Mouse (Mus musculus): Measurements from ENCODE around the gene Ankrd12.
A peak's percentile ranks its signal among the peaks of the same experiment; 100 is the strongest.
"Not testable (repeated sequence)": the region's sequence is repeated elsewhere in the genome, so short reads cannot be mapped to it uniquely, and the experiment has no call there.

Ankrd12 gene

DNA sequence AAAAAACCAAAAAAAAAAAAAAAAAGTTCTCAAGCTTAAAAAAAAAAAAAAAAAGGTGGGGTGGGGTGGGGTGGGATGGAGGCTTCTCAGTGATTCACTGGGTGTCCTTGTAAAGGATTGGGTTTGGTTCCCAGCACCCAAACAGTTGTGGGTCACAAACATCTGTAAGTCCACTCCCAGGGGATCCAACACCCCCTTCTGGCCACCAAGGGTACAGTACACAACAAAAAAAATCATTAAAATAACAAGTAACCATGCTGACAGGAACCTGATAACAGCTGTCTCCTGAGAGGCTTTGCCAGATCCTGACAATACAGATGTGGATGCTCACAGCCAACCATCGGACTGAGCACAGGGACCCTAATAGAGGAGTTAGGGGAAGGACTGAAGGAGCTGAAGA is 7.6 kb upstream of the Ankrd12 start:
- DNase-seq (ENCODE audit: low read depth, low spot score), result no peak

- no peak for DNase-seq (ENCODE audit: low read depth, low spot score)
Measured at GRCm38 (mm10) chr17:66077437-66077850, 555 bp upstream of the Ankrd12 start.

- DNase-seq (ENCODE audit: low read depth, low spot score), result peak; percentile 69
Measured at GRCm38 (mm10) chr17:66076174-66076927, 538 bp downstream of the Ankrd12 start.

DNA sequence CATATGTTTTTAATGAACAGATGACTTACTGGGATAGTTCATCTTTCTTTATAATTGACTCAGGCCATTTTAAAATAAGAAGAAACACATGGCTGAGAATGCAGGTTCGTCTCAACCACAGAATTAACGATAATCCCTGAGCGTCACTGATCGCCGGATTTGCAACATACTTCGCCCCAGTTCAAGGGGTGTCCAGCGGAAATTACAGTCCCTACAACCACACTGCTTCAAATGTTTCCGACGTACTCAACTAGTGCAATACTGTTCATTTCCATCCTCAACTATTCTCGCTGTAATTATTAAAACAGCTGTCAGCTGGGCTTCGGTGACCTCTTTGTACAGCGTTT is 1.1 kb downstream of the Ankrd12 start:
- DNase-seq (ENCODE audit: low read depth, low spot score), result no peak

DNA sequence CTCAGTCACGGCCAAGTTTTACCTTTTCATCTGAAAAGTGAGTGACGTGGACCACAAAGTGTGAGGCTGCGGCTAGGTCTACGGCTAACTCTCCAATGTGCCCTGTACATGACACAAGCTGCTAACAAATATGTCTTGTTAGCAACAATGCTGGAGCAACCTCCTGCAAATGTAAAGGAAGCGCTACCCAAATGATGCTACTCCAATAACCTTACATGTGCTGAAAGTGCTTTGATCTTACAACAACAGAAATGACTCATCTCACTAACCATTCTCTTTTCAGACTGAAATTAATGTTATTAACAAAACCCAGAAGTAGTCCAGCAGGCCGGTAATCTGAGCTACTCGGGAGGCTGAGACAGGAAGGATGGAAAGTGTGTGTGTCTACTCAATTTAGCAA is 2.9 kb downstream of the Ankrd12 start:
- DNase-seq (ENCODE audit: low read depth, low spot score), result peak; percentile 59

- DNase-seq (ENCODE audit: low read depth, low spot score), result not testable (repeated sequence)
Measured at GRCm38 (mm10) chr17:66069036-66069435, 7.9 kb downstream of the Ankrd12 start.

- no peak for DNase-seq (ENCODE audit: low read depth, low spot score)
Measured at GRCm38 (mm10) chr17:66065115-66065514, 11.8 kb downstream of the Ankrd12 start.

DNA sequence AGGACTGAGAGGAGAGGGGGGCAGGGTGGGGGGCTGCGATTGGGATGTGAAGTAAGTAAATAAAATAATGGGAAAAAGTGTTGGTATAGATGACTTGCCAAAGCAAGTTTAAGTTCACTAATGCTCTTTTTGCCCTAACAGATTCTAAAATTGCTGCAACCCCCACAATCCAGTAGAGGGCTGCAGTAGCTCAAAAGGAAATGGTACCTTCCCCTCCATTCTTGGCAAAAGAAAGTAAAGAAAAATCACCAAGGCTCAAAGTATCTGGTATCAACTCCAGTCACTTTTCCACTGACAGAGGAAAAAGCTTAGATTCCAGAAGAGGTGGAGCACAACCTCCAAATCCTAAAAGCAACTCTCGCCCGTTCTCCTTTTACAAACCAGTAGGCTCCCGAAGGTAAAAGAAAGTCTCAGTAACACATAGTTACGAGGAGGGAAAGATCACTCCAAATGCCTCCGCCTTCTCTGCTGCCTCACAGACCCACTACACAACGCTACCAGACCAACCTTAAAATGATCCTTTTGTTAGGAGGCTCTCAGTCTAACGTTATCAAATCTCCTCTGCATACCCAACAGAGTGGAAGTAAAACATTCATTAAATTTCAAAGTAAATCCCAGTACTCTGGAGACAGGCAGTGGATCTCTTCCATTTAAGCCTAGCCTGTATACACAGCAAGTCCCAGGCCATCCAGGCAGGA is 15.5 kb downstream of the Ankrd12 start:
- DNase-seq (ENCODE audit: low read depth, low spot score), result peak; percentile 38

- DNase-seq (ENCODE audit: low read depth, low spot score), result no peak
Measured at GRCm38 (mm10) chr17:66058160-66058559, 18.7 kb downstream of the Ankrd12 start.

GRCm38 (mm10) chr17:66057145-66057544 is 19.7 kb downstream of the Ankrd12 start:
- no peak for DNase-seq (ENCODE audit: low read depth, low spot score)

GRCm38 (mm10) chr17:66053349-66053748 is 23.5 kb downstream of the Ankrd12 start:
- DNase-seq (ENCODE audit: low read depth, low spot score), result no peak

DNA sequence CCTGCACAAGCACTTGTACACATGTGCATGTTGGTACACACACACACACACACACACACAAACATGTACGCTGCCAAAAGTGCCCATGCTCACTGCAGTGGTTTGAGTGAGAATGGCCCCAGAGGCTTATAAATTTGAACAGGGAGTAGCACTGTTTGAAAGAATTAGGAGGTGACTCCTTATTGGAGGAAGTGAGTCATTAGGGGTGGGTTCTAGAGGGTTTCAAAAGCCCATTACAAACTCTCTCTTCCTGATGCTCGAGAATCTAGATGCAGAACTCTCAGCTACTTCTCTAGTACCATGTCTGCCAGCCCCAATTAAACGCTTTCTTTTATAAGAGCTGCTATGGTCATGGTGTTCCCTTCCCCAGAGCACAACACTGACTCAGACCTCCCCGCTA is 28.1 kb downstream of the Ankrd12 start:
- DNase-seq (ENCODE audit: low read depth, low spot score), result no peak

- no peak for DNase-seq (ENCODE audit: low read depth, low spot score)
Measured at GRCm38 (mm10) chr17:66048199-66048598, 28.7 kb downstream of the Ankrd12 start.

DNA sequence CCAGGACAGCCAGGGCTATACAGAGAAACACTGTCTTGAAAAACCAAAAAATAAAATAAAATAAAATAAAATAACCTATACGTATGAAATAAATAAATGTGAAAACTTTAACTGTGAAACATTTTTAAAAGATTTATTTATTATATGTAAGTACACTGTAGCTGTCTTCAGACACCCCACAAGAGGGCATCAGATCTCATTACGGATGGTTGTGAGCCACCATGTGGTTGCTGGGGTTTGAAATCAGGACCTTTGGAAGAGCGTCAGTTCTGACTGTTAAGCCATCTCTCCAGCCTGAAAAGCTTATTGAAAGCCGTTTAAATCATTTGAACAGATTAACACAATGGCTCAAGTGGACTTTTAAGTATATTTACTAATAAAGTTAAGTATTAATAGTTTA is 33.2 kb downstream of the Ankrd12 start:
- peak; percentile 18 for DNase-seq (ENCODE audit: low read depth, low spot score)

DNA sequence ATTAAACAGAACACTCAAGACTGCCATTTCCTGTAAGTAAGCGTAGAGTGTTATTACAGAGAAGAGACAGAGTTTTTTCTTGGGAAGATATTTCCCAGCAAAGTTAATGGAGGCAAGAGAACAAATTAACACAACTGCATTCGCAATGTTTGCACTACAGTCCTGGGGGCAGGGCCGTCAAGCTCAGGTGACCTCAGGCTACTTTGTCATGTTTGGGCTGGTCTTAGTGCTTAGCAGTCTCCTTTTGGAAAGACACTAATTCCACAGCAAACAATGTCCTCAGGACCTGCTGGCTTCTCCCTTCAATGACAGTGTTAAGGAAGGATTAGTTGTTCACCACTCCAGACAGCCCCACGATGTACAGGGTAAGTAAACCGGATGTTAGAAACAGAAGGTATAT is 35.9 kb downstream of the Ankrd12 start:
- DNase-seq (ENCODE audit: low read depth, low spot score), result no peak

- DNase-seq (ENCODE audit: low read depth, low spot score), result no peak
Measured at GRCm38 (mm10) chr17:66033239-66033638, 43.6 kb downstream of the Ankrd12 start.

- no peak for DNase-seq (ENCODE audit: low read depth, low spot score)
Measured at GRCm38 (mm10) chr17:66031991-66032390, 44.9 kb downstream of the Ankrd12 start.

DNA sequence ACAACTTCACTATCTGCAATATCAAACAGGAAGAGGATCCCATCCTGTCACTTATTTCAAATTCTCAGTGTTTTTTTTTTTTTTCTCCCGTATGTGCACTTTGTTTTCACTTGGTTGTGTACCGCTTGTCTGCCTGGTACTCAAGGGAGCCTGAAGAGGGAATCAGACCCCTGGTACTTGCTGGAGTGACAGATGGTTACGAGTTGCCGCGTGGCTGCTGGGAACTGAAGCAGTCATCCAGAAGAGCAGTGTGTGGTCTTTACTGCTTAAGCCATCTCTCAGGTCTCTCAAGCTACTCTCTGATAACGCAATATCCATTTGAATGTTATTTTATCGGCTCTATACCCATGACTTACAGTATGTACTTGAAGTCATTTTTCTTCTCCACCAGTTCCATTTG is 52.7 kb downstream of the Ankrd12 start:
- DNase-seq (ENCODE audit: low read depth, low spot score), result no peak

DNA sequence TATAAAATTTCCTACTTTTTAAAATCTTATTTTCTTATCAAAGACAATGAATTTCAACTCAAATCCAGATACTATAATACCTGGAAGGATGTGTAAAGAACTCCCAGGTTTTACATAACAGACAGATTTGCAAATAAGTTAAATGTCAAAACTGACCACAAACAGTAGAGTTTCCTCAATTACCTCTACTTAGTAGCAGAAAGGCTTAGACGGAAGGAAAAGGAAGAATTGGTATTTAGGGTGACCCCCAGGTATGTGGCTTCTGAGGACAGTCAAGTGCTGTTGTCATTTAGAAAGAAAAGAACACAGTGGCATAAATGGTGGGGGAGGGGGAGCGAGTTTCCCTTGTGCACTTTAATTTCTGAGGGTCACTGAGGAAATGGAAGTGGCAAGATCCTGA is 65.1 kb downstream of the Ankrd12 start:
- DNase-seq (ENCODE audit: low read depth, low spot score), result no peak

GRCm38 (mm10) chr17:66007892-66008291 is 69.0 kb downstream of the Ankrd12 start:
- DNase-seq (ENCODE audit: low read depth, low spot score), result no peak

- no peak for DNase-seq (ENCODE audit: low read depth, low spot score)
Measured at GRCm38 (mm10) chr17:66007473-66007872, 69.4 kb downstream of the Ankrd12 start.

DNA sequence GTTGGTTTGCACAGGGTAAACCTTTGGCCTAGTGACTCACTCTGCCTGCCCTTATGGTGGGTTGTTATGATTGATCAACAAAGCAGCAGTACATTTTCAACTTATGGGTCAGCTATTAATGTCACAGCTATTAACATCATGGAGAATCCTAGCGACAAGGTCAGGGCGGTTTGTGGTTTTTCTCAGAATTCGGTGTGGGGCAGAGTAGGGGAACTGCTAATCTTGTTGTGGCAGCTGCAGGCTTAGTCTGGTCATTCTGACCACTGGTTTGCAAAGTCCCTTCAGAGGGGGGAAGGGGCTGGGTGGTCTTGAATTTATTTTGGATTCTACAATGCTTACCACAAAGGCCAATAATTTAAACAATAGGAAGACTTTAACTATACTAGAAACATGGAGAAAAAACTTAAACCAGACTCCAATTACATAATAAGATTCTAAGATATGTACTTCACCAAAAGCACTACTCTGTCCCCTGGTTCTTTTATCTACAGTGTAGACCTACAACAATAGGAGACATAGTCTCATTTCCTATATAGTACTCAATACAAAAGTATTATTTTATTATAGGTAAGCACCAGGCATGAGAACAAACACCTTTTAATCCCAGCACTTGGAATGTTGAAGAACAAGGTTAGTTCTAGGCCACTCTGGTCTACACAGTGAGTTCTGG is 88.6 kb downstream of the Ankrd12 start:
- no peak for DNase-seq (ENCODE audit: low read depth, low spot score)

- DNase-seq (ENCODE audit: low read depth, low spot score), result not testable (repeated sequence)
Measured at GRCm38 (mm10) chr17:65976720-65977119, 100.2 kb downstream of the Ankrd12 start.

Measured in A20 (cell line).